Mouse (Mus musculus) lung, embryonic 15.5 days (tissue): Measurements from ENCODE around the gene Cmtm7. TPM values are rescaled to one million over a fixed set of nuclear protein-coding genes. Genes with fewer than 3 reads are reported as not detected.

ENCODE experiments used
- polyA plus RNA-seq: library from polyadenylated mRNA; unstranded; fragments of >200 nt; fragmentation: Nextera tagmentation; extraction: Ambion mirVana; gene quantifications from 2 replicates; pipeline ENCODE4 v1.2.1, GENCODE M21; 2015

Gene Cmtm7
- polyA plus RNA-seq, 1 experiment from 2014 or later = 91.3 TPM

Other genes with a start within 250 kb of the Cmtm7 start
- 1.2 TPM in 2 replicates for gene Trim71, start 217.5 kb downstream of the Cmtm7 start, polyA plus RNA-seq
- 63.0 and 65.3 TPM in 2 replicates for gene Cnot10, start 141.7 kb downstream of the Cmtm7 start, polyA plus RNA-seq
- 51.3 and 60.3 TPM in 2 replicates for gene Dync1li1, start 93.1 kb downstream of the Cmtm7 start, polyA plus RNA-seq
- 60.1 and 66.5 TPM in 2 replicates for gene Cmtm6, start 50.7 kb downstream of the Cmtm7 start, polyA plus RNA-seq
- 93.2 and 102 TPM in 2 replicates for gene Cmtm8, start 62.3 kb upstream of the Cmtm7 start, polyA plus RNA-seq
- 16.4 and 17.9 TPM in 2 replicates for gene Gpd1l, start 152.1 kb upstream of the Cmtm7 start, polyA plus RNA-seq
- gene Osbpl10, start 196.7 kb upstream of the Cmtm7 start, polyA plus RNA-seq = 2.4 and 3.5 TPM in 2 replicates
- 323 and 371 TPM in 2 replicates for gene Rps27rt, start 200.9 kb upstream of the Cmtm7 start, polyA plus RNA-seq